Mouse (Mus musculus) stomach, postnatal 0 days (tissue): ENCODE data around the gene P4ha2. TPM values are rescaled to one million over a fixed set of nuclear protein-coding genes. Genes with fewer than 3 reads are reported as not detected.

Source experiments
- ATAC-seq: fragments of 200-750 bp; cut with Nextera tagmentation; 2 replicates; pipeline ENCODE4 v1.8.0; 2017; ENCODE audit not compliant: low FRiP score, low TSS enrichment
- DNase-seq: peaks from one replicate; pipeline ENCODE4 v3.0.0-alpha.2; 2016; ENCODE audit warnings: low spot score
- H3K27ac ChIP-seq: fragments of 300-500 bp; sonication (generic); replicated peaks from 2 replicates; pipeline ENCODE4 v1.5.1; 2014; ENCODE audit warnings: mild to moderate bottlenecking, control low read depth
- H3K27me3 ChIP-seq: fragments of 300-500 bp; sonication (generic); 2 replicates; pipeline ENCODE4 v1.6.1; 2014; ENCODE audit warnings: low read length; ENCODE audit not compliant: control insufficient read depth, insufficient read depth
- H3K36me3 ChIP-seq: fragments of 300-500 bp; sonication (generic); 2 replicates; pipeline ENCODE4 v1.6.1; 2014; ENCODE audit warnings: low read length, mixed read lengths; ENCODE audit not compliant: control insufficient read depth, insufficient read depth
- H3K4me1 ChIP-seq: fragments of 300-500 bp; sonication (generic); replicated peaks from 2 replicates; pipeline ENCODE4 v1.6.1; 2014; ENCODE audit warnings: antibody characterized with exemption; ENCODE audit not compliant: control insufficient read depth, insufficient read depth
- H3K4me2 ChIP-seq: fragments of 300-500 bp; sonication (generic); replicated peaks from 2 replicates; pipeline ENCODE4 v1.6.1; 2014; ENCODE audit warnings: low read depth, mild to moderate bottlenecking, control low read depth, moderate library complexity
- H3K4me3 ChIP-seq: fragments of 300-500 bp; sonication (generic); 2 replicates; pipeline ENCODE4 v1.5.1; 2014; ENCODE audit warnings: low read depth, low read length, control low read depth
- H3K9ac ChIP-seq: fragments of 300-500 bp; sonication (generic); 2 replicates; pipeline ENCODE4 v1.6.1; 2014; ENCODE audit warnings: mild to moderate bottlenecking, low read length, control low read depth, mixed read lengths
- H3K9me3 ChIP-seq: fragments of 300-500 bp; sonication (generic); 2 replicates; pipeline ENCODE4 v1.6.1; 2016; ENCODE audit warnings: low read length; ENCODE audit not compliant: control insufficient read depth
- CTCF ChIP-seq: IDR thresholded peaks from 2 replicates; pipeline ENCODE4 v1.5.1; 2016; ENCODE audit warnings: antibody characterized with exemption, low read depth, mild to moderate bottlenecking, moderate library complexity
- EP300 ChIP-seq: optimal IDR thresholded peaks from 2 replicates; pipeline ENCODE3; 2016; ENCODE audit warnings: antibody characterized with exemption
- WGBS: fragments of 180-500 bp; shearing (Covaris S2); extraction: QIAGEN DNeasy Blood & Tissue Kit; methylation state at CpG from one replicate; pipeline ENCODE4 v1.1.7; 2014; 5-methylcytosine and 5-hydroxymethylcytosine counted together
- polyA plus RNA-seq: library from polyadenylated mRNA; unstranded; fragments of >200 nt; fragmentation: Nextera tagmentation; extraction: Ambion mirVana; gene quantifications from 2 replicates; pipeline ENCODE4 v1.2.1, GENCODE M21; 2015

The P4ha2 gene
- polyA plus RNA-seq, 1 experiment from 2014 or later = 30.2 TPM

- WGBS = 55% methylated on average over 7 of the region's 7 CpGs
- no peak overlapping the region for H3K27ac ChIP-seq
- no peak for ATAC-seq
- no peak overlapping the region for H3K4me2 ChIP-seq
- H3K9ac ChIP-seq = no peak overlapping the region
- TF ChIP-seq EP300 (no peak), CTCF (no peak)
- no peaks in the 10 kb centered on the region for H3K9me3 ChIP-seq
- H3K4me3 ChIP-seq = no peak overlapping the region
- no peaks in the 10 kb centered on the region for H3K36me3 ChIP-seq
- DNase-seq = no peak
- H3K4me1 ChIP-seq = no peaks in the 10 kb centered on the region
- no peaks in the 10 kb centered on the region for H3K27me3 ChIP-seq
Observed at GRCm38 (mm10) chr11:54092188-54092587, 7.7 kb upstream of the P4ha2 start.

- no peak overlapping the region for H3K9ac ChIP-seq
- no peak overlapping the region for H3K4me2 ChIP-seq
- 3% methylated on average over 3 of the region's 3 CpGs for WGBS
- no peak overlapping the region for H3K4me3 ChIP-seq
- ATAC-seq (peak; percentile 42), DNase-seq (peak; percentile 55)
- H3K27ac ChIP-seq = no peak overlapping the region
- H3K36me3 ChIP-seq = no peaks in the 10 kb centered on the region
- H3K9me3 ChIP-seq = no peaks in the 10 kb centered on the region
- TF ChIP-seq EP300 = no peak
- TF ChIP-seq CTCF = peak; percentile 85
- no peaks in the 10 kb centered on the region for H3K27me3 ChIP-seq
- no peaks in the 10 kb centered on the region for H3K4me1 ChIP-seq
Observed at GRCm38 (mm10) chr11:54093000-54093399, 6.9 kb upstream of the P4ha2 start.

- Histone ChIP-seq H3K9me3 (no peaks in the 10 kb centered on the region), H3K4me3 (peak overlapping the region; percentile 69), H3K4me1 (0 out of 2 replicates have a peak, but pooled peaks cover 4% of the 10 kb centered on the region), H3K4me2 (peak overlapping the region; percentile 98), H3K27ac (peak overlapping the region; percentile 58; the same call in 1 of the 2 replicates), H3K27me3 (no peaks in the 10 kb centered on the region), H3K36me3 (no peaks in the 10 kb centered on the region), H3K9ac (peak overlapping the region; percentile 76)
- ATAC-seq = peak; percentile 87
- WGBS = 1% methylated on average over 62 of the region's 83 CpGs
- DNase-seq = peak; percentile 91
- no peak for TF ChIP-seq EP300
- no peak for TF ChIP-seq CTCF
Observed at GRCm38 (mm10) chr11:54100692-54101591, 1.0 kb downstream of the P4ha2 start.

- TF ChIP-seq CTCF = no peak
- no peak for TF ChIP-seq EP300
- ATAC-seq (no peak), DNase-seq (no peak)
- Histone ChIP-seq H3K4me1 (0 out of 2 replicates have a peak, but pooled peaks cover 4% of the 10 kb centered on the region), H3K4me3 (peak overlapping the region; percentile 69), H3K27ac (no peak overlapping the region), H3K27me3 (no peaks in the 10 kb centered on the region), H3K4me2 (peak overlapping the region; percentile 98), H3K9ac (peak overlapping the region; percentile 76), H3K36me3 (no peaks in the 10 kb centered on the region), H3K9me3 (no peaks in the 10 kb centered on the region)
- WGBS = 69% methylated on average over 9 of the region's 9 CpGs
Observed at GRCm38 (mm10) chr11:54101701-54102100, 1.8 kb downstream of the P4ha2 start.

- H3K4me3 ChIP-seq = no peak overlapping the region
Observed at GRCm38 (mm10) chr11:54102706-54103449, 3.0 kb downstream of the P4ha2 start.

More at GRCm38 (mm10) chr11:54102706-54103449, 3.0 kb downstream of the P4ha2 start:
- H3K9ac ChIP-seq = no peak overlapping the region
- ATAC-seq = no peak
- H3K36me3 ChIP-seq = no peaks in the 10 kb centered on the region
- no peaks in the 10 kb centered on the region for H3K9me3 ChIP-seq
- 60% methylated on average over 10 of the region's 10 CpGs for WGBS
- TF ChIP-seq EP300 = no peak
- no peak for TF ChIP-seq CTCF
- no peaks in the 10 kb centered on the region for H3K27me3 ChIP-seq
- H3K4me1 ChIP-seq = 0 out of 2 replicates have a peak, but pooled peaks cover 4% of the 10 kb centered on the region
- peak overlapping the region; percentile 3; the same call in 1 of the 2 replicates for H3K4me2 ChIP-seq
- H3K27ac ChIP-seq = no peak overlapping the region
- DNase-seq = no peak
